ENCODE assay signal across 17 mouse cellular contexts in genomic region chr4:55141317-55141716, GRCm38 (mm10).
DNase-seq lines count a peak whose midpoint lies in the region; ATAC-seq and TF ChIP-seq lines count a peak whose summit lies in the region.
"Had no signal": no experiment of that assay in that cellular context is flagged by ENCODE, and none has a peak within 500 bp of the region (broad histone marks: within the 10 kb centered on the region; RNA-seq: fewer than 3 reads in every experiment).

No protein-coding gene starts in this region.

- H3K36me3 ChIP-seq in heart, embryonic 13.5 days = no peaks in the 10 kb centered on the region
- no peaks in the 10 kb centered on the region for H3K36me3 ChIP-seq in liver, postnatal 0 days (replicated peaks; ENCODE audit: insufficient read depth, low read length)
- no peaks in the 10 kb centered on the region for H3K36me3 ChIP-seq in liver, embryonic 12.5 days
- H3K36me3 ChIP-seq: embryonic facial prominence, embryonic 13.5 days; liver, embryonic 13.5 days had no signal

- H3K27me3 ChIP-seq in heart, embryonic 13.5 days (replicated peaks) = no peaks in the 10 kb centered on the region
- no peaks in the 10 kb centered on the region for H3K27me3 ChIP-seq in liver, postnatal 0 days (ENCODE audit: insufficient read depth, low read length)
- no peaks in the 10 kb centered on the region for H3K27me3 ChIP-seq in liver, embryonic 12.5 days (replicated peaks)
- H3K27me3 ChIP-seq: embryonic facial prominence, embryonic 13.5 days; liver, embryonic 13.5 days; megakaryocyte, embryonic 14.5 days had no signal

- no peak for ATAC-seq in heart, embryonic 13.5 days (ENCODE audit: extremely low read depth, insufficient number of reproducible peaks, low FRiP score, low TSS enrichment)
- no peak for ATAC-seq in liver, postnatal 0 days
- ATAC-seq in liver, embryonic 12.5 days = no peak
- no peak for ATAC-seq in megakaryocyte-erythroid progenitor cell, adult 5-6 weeks (replicated peaks; ENCODE audit: low FRiP score, low TSS enrichment, poor library complexity, severe bottlenecking)
- ATAC-seq: CD4-positive, CD25-positive, alpha-beta regulatory T cell, adult 4 months; hindbrain, postnatal 0 days; midbrain, embryonic 16.5 days had no signal

- no peak for DNase-seq in heart, postnatal 4 days
- no peak for DNase-seq in liver, postnatal 0 days
- peak; percentile 89 for DNase-seq in Muller cell, postnatal 12 days (ENCODE audit: inconsistent ontology term)
- no peak for DNase-seq in frontal cortex, postnatal 10 days (ENCODE audit: low spot score in 2 of 2)
- DNase-seq: cerebellum, adult 9-10 months; kidney, adult 11 months; left cerebral cortex, postnatal 4 days; liver, embryonic 13.5 days; thymus, adult 18-20 months had no signal

- TF ChIP-seq EP300 in liver, postnatal 0 days (IDR thresholded peaks at IDR 0.05; ENCODE audit: low read depth) = no peak

- 0 out of 2 replicates have a peak, but pooled peaks cover 10% of the 10 kb centered on the region for H3K9me3 ChIP-seq in heart, embryonic 13.5 days
- no peaks in the 10 kb centered on the region for H3K9me3 ChIP-seq in liver, postnatal 0 days (ENCODE audit: low read length)
- no peaks in the 10 kb centered on the region for H3K9me3 ChIP-seq in liver, embryonic 12.5 days (replicated peaks)
- H3K9me3 ChIP-seq: embryonic facial prominence, embryonic 13.5 days; liver, embryonic 13.5 days had no signal

- no peak overlapping the region for H3K9ac ChIP-seq in heart, embryonic 13.5 days
- no peak overlapping the region for H3K9ac ChIP-seq in liver, postnatal 0 days (replicated peaks)
- H3K9ac ChIP-seq in liver, embryonic 12.5 days = no peak overlapping the region
- H3K9ac ChIP-seq: embryonic facial prominence, embryonic 13.5 days; liver, embryonic 13.5 days had no signal

- H3K4me2 ChIP-seq in heart, embryonic 13.5 days = no peak overlapping the region
- no peak overlapping the region for H3K4me2 ChIP-seq in liver, postnatal 0 days (ENCODE audit: low read depth, low read length)
- H3K4me2 ChIP-seq in liver, embryonic 12.5 days = no peak overlapping the region
- H3K4me2 ChIP-seq: embryonic facial prominence, embryonic 13.5 days; liver, embryonic 13.5 days had no signal

- H3K4me1 ChIP-seq in heart, embryonic 13.5 days = peaks cover 30% of the 10 kb centered on the region
- peaks cover 9% of the 10 kb centered on the region; the same call in 1 of the 2 replicates for H3K4me1 ChIP-seq in liver, postnatal 0 days (ENCODE audit: insufficient read depth)
- peaks cover 7% of the 10 kb centered on the region; the same call in 1 of the 2 replicates for H3K4me1 ChIP-seq in liver, embryonic 12.5 days

- no peak overlapping the region for H3K4me3 ChIP-seq in heart, embryonic 13.5 days
- no peak overlapping the region for H3K4me3 ChIP-seq in liver, postnatal 0 days (ENCODE audit: low read depth, low read length)
- no peak overlapping the region for H3K4me3 ChIP-seq in liver, embryonic 12.5 days
- H3K4me3 ChIP-seq: embryonic facial prominence, embryonic 13.5 days; liver, embryonic 13.5 days; megakaryocyte, embryonic 14.5 days had no signal

- TF ChIP-seq CTCF in liver, postnatal 0 days (IDR thresholded peaks at IDR 0.05; ENCODE audit: low read depth) = no peak

- H3K27ac ChIP-seq in heart, embryonic 13.5 days (replicated peaks) = peak overlapping the region; percentile 66
- H3K27ac ChIP-seq in liver, postnatal 0 days (ENCODE audit: low read depth) = 0 out of 2 replicates have a peak overlapping the region, but pooled peaks have one; percentile 45
- no peak overlapping the region for H3K27ac ChIP-seq in liver, embryonic 12.5 days
- H3K27ac ChIP-seq: embryonic facial prominence, embryonic 13.5 days; hindbrain, postnatal 0 days; liver, embryonic 13.5 days had no signal
